Mouse (Mus musculus) neural tube, embryonic 15.5 days (tissue): ENCODE measurements around the gene Gm648. TPM values are rescaled to one million over a fixed set of nuclear protein-coding genes. Genes with fewer than 3 reads are reported as not detected.

ENCODE experiments used
- microRNA-seq: library from miRNA; unstranded; fragments of <30 nt; microRNA quantifications from one replicate; pipeline ENCODE4, GENCODE M21; 2017
- polyA plus RNA-seq: library from polyadenylated mRNA; unstranded; fragments of >200 nt; fragmentation: Nextera tagmentation; extraction: Ambion mirVana; gene quantifications from 2 replicates; pipeline ENCODE4 v1.2.1, GENCODE M21; 2015

The Gm648 gene
- polyA plus RNA-seq, 1 experiment from 2014 or later, result not detected

Small RNA genes within 50 kb of the gene (microRNA-seq; reads per million reads assigned to microRNA genes)
- not detected for gene Mir5116

Other genes with a start within 250 kb of the Gm648 start
- 5.3 and 5.7 TPM in 2 replicates for gene Zfp449, start 203.2 kb downstream of the Gm648 start, polyA plus RNA-seq
- 47.6 and 52.0 TPM in 2 replicates for gene Smim10l2a, start 175.0 kb downstream of the Gm648 start, polyA plus RNA-seq
- 1.2 and 1.6 TPM in 2 replicates for gene Gm2174, start 101.6 kb downstream of the Gm648 start, polyA plus RNA-seq
- gene Ints6l, start 94.7 kb downstream of the Gm648 start, polyA plus RNA-seq, result 18.2 and 21.7 TPM in 2 replicates
- gene Gm10477, start 24.9 kb downstream of the Gm648 start, polyA plus RNA-seq, result not detected in 2 replicates
- 48.7 and 52.2 TPM in 2 replicates for gene Mmgt1, start 48.5 kb upstream of the Gm648 start, polyA plus RNA-seq
- 53.6 and 61.9 TPM in 2 replicates for gene Slc9a6, start 60.2 kb upstream of the Gm648 start, polyA plus RNA-seq
- gene Fhl1, start 182.2 kb upstream of the Gm648 start, polyA plus RNA-seq, result 189 and 222 TPM in 2 replicates